Mouse (Mus musculus): ENCODE measurements around the gene 1700034J05Rik.

DNA sequence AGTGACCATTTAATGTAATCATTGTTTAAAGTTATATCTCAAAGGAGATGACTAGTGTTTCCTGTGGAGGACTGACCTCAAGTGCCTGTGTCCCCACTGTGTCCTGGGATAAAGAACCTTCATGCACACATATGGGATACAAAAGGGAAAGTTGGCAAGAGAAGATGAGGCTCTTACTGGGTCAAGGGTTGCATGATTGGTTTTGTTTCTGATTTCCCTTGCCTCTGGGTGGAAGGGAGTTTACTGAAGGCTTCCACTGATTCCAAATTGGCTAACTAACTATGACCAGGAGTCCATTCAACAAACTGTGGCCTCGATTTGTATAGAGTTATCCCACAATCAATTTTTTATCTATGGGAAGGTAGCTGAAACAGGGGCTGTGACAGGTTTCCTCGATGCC lies 50.6 kb downstream of the 1700034J05Rik start:
- TF ChIP-seq CTCF (IDR thresholded peaks at IDR 0.05; ENCODE audit: low read depth, low read length): no peak
- no peak for TF ChIP-seq POLR2A (IDR thresholded peaks at IDR 0.05; ENCODE audit: insufficient read depth, low read length)
